Mouse (Mus musculus) CD4-positive helper T cell, adult 2 months (primary cell): ENCODE measurements at regions not wholly inside any gene's neighbourhood (a gene's known extent, or its start where the extent isn't known, plus 50 kb on each side); places are given as distances from the start of the nearest gene placed in this dataset.

Experiments
- DNase-seq: peaks from one replicate; pipeline ENCODE4 v3.0.0-alpha.2; 2012; ENCODE audit warnings: low read depth, missing footprints, low spot score

DNA sequence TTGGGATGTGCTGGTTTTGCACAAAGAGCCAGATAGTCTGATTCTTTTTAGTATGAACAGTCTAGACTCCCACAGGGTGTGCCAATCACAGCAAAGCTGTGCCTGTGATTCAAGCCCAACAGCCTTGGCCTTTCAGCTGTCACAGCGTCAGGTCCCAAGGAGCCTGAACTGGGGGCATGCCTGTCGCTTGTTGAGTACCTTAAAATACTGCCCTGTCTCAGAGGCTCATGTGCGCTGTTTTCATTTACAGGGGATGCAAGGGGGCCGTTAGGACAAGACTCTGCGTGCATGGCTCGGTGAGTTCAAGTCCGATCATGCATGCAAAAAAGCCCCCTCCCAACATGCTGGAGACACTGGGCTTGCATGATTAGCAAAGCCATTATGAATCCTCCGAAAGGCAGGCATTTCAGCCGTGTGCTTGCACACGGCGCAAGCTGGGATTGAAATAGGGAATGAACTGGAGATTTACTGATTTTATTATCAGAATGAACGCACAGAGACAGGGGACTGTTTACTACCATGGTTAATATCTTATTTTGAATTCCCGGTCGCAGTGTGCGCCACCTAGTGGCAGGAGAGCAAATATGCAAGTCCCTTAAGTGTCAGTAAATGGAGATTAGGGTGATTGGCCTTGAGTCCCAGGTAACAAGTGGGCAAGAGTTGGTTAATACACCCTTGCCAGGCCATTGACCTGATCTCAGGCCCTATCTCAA lies 332.8 kb upstream of the Camk1g start:
- peak; percentile 35 for DNase-seq

DNA sequence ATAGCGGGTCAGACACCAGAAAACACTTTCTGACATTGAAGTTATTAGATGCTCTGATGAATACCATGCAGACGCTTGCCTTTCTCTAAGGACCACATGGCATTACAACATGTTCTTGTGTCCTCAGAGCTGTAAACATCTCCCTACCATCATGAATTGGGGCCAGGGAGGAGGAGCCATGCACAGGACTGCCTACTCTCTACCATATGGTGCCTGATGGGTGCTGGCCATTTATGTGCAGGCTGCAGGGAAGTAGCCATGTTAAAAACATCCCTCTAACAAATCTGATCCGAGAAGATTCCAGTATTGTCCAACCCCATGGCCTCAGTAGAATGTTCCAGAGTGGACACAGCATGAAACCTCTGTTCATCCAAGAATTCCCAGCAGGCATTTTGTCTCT lies 330.1 kb upstream of the Camk1g start:
- DNase-seq: no peak

DNA sequence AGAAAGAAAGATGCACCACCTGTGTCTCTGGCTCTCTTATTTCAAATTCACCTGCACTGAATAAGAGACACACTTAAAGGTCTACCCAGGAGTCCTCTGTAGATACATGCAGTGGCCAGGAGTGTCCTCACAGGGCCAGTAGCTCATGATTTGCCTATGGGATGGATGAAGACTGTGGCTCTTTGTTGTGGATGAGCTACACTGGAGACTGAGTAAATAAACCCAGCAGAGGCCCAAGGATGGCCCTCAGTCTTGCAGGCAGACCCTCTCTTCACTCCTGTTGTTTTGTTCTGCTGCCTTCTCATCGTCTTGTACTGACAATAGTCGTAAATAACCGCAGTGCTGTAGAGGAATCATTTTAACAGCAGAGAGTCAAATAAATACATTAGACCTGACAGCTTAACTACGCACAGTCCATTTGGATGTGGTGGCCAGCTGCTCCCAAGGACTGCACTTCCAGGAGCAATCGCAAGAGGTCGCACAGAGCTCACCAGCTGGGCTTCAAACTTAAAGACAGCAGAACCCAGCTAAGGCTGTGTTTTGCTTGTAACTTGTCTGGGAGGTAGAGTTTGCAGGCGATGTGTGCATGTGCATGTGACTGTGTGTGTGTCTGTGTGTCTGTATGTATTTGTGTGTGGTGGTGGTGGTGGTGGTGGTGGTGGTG lies 328.6 kb upstream of the Camk1g start:
- no peak for DNase-seq

DNA sequence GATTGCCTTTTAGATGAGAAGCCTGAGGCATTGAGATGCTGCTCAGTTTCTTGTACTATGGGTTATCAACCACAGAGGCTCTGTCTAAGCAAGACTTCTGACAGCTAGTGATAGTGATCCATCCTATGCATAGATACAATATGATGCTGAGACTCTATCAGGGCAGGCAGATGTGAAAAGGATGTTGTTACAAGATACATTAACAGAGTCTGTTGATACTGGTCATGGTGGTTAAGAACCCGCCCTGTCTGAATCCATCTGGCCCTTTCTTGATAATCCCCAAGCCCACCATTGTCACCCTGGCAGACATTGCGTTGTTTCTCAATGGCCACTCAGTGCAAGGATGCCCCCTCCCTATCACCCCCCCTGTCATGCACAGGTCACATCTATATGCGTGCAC lies 327.8 kb upstream of the Camk1g start:
- DNase-seq: no peak

DNA sequence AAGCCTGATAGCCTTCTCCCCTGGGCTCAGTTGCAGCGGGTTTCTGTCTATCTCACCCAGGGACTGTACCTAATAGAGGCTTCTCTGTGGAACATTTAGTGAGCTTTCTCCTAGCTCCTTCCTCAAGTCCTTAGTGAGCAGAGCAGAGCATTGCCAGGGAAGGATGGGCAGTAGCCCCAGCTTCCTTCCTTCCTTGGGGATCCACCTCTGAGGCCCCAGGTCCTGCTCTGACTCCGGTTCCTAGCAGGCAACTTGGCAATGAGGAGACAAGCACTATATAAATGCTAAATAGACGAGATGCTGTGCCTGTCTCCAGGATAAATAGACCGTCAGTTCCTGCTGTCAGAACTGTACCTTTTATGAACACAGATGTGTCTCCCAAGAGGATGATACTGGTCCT lies 326.9 kb upstream of the Camk1g start:
- DNase-seq: no peak

DNA sequence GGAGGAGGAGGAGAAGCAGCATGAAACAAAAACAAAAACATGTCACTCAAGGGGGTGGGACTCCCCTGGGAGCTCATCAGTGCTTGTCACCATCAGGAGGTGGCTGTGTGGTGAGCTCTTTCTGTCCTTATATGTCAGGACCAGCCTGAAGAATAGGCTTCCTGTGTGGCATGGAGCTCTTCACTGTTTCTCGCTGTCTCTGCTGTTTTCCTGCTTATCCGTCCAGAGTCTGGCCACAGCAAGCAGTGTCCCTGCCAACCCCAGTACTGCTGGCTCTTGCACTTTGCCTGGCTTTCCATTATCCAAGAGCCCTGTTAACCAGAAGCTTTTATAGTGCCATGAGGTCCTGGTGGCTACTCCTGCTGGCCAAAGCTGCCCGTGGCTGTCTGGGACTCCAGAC lies 322.9 kb upstream of the Camk1g start:
- DNase-seq: no peak

DNA sequence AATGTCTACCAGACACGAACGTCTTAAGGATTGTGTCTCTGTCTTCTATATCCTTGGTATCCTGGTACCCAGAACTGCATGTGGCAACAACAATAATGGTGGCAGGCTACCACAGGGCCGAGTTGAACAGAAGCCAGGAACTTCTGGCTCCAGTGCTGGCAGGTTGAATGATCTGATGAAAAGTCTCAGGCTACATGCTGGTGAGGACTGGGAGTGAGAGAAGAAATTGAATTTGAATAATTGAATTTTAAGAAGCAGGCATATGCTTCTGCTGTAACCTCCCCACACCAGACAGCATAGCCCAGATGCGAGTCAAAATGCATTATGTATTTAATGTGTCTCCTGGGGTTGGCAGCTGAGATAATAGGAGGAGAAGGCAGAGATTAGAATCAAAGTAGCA lies 319.5 kb upstream of the Camk1g start:
- DNase-seq: no peak

DNA sequence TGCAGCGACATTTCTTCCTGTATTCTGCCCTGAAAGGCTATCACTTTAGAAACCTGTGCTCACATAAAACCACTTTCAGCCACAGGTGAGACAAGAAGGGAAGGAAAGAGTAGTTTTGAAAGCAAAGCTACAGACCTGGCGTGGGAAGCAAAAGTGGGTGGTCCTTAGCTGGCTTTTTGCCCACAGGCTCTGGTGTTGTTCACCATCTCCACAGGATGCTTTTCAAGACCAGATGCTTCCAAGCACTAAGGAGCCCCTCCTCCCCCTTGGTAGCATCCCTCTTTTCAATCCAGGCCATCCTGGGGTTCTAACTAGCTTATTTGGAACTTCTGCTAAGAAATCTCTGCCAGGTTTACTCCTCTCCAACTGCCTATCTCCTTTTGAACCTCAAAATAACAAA lies 312.8 kb upstream of the Camk1g start:
- no peak for DNase-seq

DNA sequence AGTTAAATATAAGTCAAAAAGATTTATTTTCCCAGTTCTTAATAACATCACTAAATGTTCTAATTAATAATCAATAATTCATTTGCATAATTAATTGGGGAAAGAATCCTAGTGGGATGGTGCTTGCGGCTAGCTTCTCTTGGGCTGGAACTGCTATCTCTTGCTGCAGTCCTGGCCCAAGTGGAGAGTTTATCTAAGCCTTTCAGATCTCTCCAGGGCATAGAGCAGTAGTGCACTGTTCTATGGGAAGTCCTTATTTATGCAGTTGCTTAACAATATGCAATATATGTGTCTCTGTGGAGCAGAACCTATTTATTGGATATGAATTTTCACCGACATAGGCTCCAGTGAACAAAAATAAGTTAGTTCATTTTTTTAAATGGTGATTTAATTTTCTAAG lies 308.4 kb upstream of the Camk1g start:
- DNase-seq: no peak

DNA sequence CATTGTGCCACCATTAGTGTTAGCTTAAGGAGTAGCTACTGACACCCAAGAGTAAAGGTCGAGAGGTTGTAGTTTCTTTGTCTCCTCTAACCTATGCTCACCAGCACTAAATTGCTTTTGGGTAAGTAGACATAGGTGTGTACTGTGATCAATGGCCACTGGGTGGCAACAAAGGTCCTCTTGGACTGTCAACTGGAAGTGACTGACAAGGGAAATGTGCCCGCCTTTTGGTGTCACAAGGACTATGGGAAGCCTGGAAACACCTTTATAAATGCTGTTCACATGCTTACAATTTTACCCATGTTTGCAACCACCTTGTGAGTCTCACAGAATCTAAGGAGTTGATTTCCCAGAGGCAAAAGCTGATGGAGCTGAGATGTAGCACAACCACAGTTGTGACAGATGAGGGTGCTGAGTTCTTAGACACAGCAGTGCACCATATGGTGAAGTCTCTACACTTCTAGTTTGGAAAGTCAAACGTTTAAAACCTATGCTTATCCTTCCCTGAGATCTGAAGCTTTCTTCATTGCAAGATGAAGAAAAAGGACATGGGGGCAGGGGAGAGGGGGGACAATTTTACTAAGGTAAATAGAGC lies 303.2 kb upstream of the Camk1g start:
- no peak for DNase-seq

DNA sequence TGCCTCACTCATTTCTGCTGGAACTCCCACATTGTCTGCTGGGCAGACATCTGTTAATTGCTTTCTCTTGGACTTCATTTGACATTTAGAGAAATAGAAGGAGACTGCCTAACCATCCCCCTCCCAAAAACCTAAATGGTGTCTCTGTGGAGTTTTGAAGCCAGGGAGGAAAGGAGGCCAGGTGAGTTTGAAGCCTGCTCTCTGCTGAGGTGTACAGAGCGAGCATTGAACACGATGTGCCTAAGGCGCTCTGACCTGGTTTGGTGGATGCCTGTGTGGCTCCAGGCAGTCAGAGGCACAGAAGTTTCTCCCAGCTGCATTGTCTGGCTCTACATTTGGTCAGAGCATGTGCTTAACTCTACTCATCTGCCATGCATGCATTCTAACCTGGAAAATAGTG lies 302.6 kb upstream of the Camk1g start:
- DNase-seq: no peak

DNA sequence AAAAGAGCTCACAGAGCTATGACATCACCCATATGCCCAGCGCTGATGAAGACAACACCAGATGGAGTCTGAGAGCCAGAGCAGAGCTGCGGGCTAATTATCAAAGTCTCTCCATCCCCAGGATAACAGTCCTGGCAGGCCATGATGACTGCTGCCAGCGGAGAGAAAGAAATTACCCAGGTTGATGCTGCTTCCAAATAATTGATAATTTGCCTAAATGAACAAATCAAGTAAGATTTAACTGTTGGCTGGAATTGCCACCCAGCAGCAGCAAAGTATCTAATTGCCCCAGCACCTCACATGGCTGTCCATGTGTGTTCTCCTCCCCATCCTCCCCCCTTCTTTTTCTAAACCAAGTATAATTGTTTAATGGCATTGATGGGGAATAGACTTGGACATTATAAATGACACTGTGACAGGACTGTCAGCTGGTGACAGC lies 301.7 kb upstream of the Camk1g start:
- DNase-seq: no peak

DNA sequence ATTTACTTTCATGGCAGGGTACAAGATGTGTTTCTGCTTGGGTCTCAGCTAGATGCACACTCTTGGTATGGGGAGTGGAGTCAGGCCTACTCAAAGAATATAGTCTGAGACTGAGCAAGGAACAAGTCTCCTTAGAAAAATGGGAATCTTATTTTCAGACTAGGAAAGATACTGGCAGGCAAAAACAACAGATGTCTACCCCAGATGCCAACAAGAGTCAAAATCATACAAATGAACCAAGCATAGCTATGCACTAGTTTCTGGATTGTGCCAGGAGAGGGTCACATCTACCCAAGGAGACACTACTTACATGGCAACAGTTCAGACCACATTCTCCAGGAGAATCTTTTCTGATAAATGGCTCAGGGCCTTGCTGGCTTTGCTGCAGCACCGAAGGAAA lies 300.9 kb upstream of the Camk1g start:
- no peak for DNase-seq

DNA sequence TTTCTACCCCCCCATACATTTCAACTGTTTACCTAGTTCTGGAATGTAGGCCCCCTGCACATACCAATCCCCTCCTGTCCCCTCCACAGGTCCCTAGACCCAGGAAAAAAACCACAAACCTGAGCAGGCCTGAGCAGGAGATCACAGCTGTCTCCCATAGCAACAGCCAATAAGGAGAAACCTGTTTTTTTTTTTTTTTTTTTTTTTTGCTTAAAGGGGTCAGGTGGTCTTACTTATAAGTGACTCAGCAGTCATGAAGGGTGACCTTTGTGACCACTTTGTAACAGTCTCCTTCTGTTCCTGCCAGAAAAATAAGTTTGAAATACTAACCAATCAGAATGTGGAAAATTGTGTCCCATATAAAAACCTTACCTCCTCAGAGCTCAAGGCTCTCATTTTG lies 299.9 kb upstream of the Camk1g start:
- DNase-seq: no peak

DNA sequence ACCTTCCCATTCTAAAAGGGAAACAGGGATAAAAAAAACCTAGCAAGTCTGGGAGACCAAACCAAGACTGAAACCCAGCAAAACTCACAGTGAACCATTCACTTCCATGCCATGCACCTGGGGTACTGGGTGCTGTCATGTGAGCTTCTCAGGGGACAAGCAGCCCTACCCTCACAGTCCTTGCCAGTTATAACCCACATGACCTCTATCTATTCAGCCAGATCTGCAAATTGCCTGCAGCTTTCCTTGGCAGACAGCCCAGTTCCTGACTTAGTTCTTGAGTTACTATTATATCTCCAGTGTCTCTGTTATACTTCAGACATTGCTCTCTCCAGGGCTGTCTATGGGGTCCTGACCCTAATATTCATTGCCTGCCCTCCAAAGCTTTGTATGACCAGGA lies 298.7 kb upstream of the Camk1g start:
- no peak for DNase-seq

DNA sequence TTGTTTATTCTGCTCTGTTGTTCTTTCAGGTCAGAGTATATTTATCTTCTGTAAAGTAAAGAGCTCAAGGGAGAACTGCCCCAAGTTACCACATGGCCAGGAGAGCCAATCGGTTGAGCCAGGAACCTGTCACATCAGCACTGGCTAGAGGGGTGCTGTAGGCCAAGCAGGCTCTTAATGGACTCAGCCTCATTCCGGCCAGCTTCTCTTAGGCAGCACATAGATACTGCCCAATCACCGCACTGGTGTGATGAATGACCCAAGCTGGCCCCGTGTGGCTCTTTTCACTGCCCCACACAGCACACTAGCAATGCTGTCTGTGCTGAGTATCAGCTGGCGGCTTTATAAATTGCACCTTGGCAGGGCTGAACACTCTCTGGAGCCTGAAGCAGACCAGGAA lies 295.8 kb upstream of the Camk1g start:
- no peak for DNase-seq

DNA sequence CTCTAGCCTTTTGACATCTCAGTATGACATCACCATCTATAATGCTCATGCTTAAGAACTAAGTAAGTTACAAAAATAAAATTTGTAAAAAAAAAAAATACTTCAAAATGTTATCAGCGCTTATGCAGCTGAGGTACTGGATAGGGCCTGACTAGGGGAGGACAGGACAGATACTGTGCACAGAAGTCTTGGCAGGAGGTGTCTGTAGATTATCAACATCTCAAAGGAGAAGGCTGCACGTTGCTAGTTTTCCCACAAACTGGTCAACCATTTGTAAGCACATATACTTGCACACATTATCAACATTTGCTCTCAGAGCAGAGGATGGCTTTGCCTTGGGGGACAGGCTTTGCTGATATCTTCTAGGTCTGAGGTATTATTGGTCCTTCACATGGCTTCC lies 294.5 kb upstream of the Camk1g start:
- no peak for DNase-seq

DNA sequence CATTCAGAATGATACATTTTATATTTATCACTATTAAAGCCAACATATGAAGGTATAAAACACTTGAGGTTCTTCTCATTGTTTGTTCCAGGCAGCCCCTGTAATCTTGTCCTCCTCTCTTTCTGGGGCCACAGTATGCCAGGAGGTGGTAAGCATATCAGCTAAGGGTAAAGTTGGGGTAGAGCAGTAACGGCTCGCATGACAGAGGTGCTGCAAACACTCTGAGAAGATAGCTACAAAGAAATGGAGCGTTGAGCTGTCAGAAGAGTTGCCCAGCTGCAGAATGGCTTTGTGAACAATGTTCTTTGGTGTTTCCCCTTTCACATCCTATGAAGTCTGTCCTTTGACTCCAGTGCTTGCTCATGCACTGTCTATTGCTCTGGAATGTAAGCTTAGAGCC lies 293.5 kb upstream of the Camk1g start:
- no peak for DNase-seq

DNA sequence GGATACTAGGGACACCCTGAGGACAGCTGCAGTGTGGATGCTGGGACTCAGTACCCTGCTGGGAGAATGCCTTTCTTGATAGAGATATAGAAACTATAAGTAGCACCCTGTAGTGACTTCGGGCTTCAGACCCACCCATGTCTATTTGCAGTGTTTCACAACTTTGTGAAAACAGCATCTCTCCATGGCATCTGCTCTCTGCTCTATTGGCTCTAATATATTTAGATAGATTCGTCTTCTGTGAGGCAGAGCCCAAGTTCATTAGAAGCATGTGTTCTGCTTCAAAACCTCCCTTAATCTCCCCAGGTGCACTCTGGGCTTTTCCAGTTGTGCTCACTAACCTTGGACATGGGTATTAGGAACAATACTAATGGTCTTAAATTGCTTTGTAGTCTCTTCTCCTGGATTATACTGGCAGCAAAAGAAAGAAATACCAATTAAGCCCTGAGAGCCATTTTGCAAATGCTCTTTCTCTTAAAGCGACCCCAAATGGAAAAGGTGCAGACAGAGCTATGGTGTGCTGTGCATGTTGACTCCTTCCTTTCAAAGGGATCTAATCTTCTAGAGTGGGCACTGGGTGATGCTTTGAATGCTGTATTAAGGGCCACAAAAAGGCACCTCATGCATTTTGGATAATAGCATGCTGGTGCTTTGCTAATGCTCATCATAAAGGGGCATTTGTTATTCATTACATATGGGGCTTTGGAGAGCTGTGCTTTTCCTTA lies 292.2 kb upstream of the Camk1g start:
- DNase-seq: no peak

DNA sequence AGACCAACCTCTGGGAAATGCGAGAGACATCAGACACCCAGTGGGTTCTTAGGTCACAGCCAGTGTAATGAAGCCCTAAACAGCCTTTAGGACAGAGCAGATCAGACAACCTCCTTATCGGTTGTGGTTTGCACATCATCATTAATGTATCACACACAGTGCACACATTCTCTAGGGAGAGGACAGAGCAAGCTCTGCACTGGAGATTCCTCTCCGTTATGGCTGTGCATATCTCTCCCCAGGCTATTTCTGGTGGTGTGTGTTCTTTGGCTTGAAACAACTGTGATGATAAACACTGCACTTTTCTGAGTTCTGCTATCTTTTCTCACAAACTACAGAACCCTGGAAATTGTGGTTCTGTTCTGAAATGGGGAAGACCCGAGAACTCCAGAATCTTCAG lies 291.3 kb upstream of the Camk1g start:
- no peak for DNase-seq

DNA sequence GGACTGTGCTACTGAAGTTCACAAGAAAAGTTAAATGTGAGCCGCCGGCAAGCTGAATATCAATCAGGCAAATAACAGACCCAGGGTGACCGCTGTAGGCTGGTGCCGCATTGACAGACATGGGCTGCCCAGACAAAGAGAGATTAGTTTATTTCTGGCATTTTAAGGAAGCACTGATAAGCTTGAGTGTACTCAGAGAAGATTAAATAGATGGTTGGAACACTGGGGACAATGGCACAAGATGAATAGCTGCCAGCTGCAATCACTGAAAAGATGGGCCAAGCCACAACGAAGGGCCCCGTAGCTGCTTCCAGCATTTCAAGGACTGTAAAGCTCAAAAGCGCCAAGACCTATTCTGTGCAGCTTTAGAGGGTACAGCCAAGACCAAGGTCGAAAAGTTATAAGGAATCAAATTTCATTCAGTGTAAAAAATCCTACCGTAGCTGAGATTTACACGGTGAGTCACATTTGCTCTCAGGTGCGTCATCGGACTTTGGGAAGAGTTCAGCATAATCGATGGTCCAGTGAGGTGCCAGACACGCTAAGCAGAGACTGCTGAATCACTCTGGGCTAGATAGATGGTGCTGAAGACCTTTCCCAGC lies 285.1 kb upstream of the Camk1g start:
- DNase-seq: no peak

DNA sequence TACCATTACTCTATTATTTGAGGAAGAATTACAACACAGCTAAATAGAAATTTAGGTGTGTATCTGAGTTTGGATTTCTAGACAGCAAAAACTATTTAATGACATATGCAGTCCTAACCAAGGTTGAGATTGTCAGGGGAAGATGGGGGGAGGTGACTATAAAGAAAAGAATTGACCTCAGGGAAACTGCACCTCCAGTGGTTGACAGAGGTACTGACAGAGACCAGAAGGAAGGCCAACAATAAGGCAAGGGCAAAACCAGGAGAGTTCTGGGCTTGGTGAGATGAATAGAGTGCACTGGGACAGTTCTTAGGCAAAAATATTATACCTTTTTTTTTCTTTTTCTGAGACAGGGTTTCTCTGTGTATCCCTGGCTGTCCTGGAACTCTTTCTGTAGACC lies 280.2 kb upstream of the Camk1g start:
- DNase-seq: no peak
